Mouse (Mus musculus) lung, adult 2 months (tissue): ENCODE data around the gene Guk1. TPM values are rescaled to one million over a fixed set of nuclear protein-coding genes. Genes with fewer than 3 reads are reported as not detected.

Source experiments
- DNase-seq: peaks from one replicate; pipeline ENCODE4 v3.0.0; 2022
- H3K4me1 ChIP-seq: fragments of 200-500 bp; 2 replicates; pipeline ENCODE4 v1.6.1; 2011; ENCODE audit warnings: low read length; ENCODE audit not compliant: control insufficient read depth, insufficient read depth
- H3K4me3 ChIP-seq: fragments of 200-500 bp; replicated peaks from 2 replicates; pipeline ENCODE3; 2011; ENCODE audit warnings: low read depth, mild to moderate bottlenecking, control low read depth, low read length; ENCODE audit errors: extremely low read depth
- CTCF ChIP-seq: fragments of 200-500 bp; IDR thresholded peaks from 2 replicates; pipeline ENCODE4 v1.5.1; 2011; ENCODE audit warnings: mild to moderate bottlenecking, low read length, control low read depth; ENCODE audit not compliant: insufficient read depth
- POLR2A ChIP-seq: fragments of 200-500 bp; IDR thresholded peaks from 2 replicates; pipeline ENCODE4 v1.6.1; 2011; ENCODE audit warnings: low read depth, mild to moderate bottlenecking, control low read depth, low read length, borderline replicate concordance; ENCODE audit errors: extremely low read depth
- WGBS: fragments of 180-500 bp; shearing (Covaris S2); methylation state at CpG from one replicate; pipeline ENCODE4 v1.1.7; 2018; 5-methylcytosine and 5-hydroxymethylcytosine counted together
- polyA plus RNA-seq: library from polyadenylated mRNA; depleted of rRNA; stranded (reverse); fragments of >200 nt; gene quantifications from 2 replicates; pipeline ENCODE4 v1.2.3, GENCODE M21; 2012; rRNA removed

Gene Guk1
- 100 and 126 TPM in 2 replicates for polyA plus RNA-seq

GRCm38 (mm10) chr11:59192059-59192386 lies at the start of gene Guk1:
Gene Guk1 (minus strand): TSS chr11:59192212.
- TF ChIP-seq CTCF, result no peak
- TF ChIP-seq POLR2A, result no peak
- no peak for DNase-seq
- 4% methylated on average over 16 of the region's 16 CpGs for WGBS
- peaks cover 8% of the 10 kb centered on the region for H3K4me1 ChIP-seq
- H3K4me3 ChIP-seq, result peak within 1 kb of the TSS; percentile 87

GRCm38 (mm10) chr11:59239796-59240195 lies 47.8 kb upstream of the Guk1 start:
- 77% methylated on average over 4 of the region's 4 CpGs for WGBS

GRCm38 (mm10) chr11:59239428-59239785 lies 47.4 kb upstream of the Guk1 start:
- TF ChIP-seq POLR2A (no peak), CTCF (no peak)

More at GRCm38 (mm10) chr11:59239796-59240195, 47.8 kb upstream of the Guk1 start:
- peaks cover 3% of the 10 kb centered on the region for H3K4me1 ChIP-seq
- DNase-seq, result no peak
- no peak overlapping the region for H3K4me3 ChIP-seq
- no peak for TF ChIP-seq CTCF
- TF ChIP-seq POLR2A, result no peak

GRCm38 (mm10) chr11:59238525-59239427 lies 46.8 kb upstream of the Guk1 start:
- H3K4me3 ChIP-seq, result no peak overlapping the region
- TF ChIP-seq POLR2A (no peak), CTCF (peak; percentile 47)
- DNase-seq, result peak; percentile 78
- H3K4me1 ChIP-seq, result peaks cover 3% of the 10 kb centered on the region
- 7% methylated on average over 15 of the region's 15 CpGs for WGBS

More at GRCm38 (mm10) chr11:59239428-59239785, 47.4 kb upstream of the Guk1 start:
- 61% methylated on average over 4 of the region's 4 CpGs for WGBS
- H3K4me1 ChIP-seq, result peaks cover 3% of the 10 kb centered on the region
- no peak overlapping the region for H3K4me3 ChIP-seq
- no peak for DNase-seq

- TF ChIP-seq POLR2A, result no peak
- no peak for TF ChIP-seq CTCF
- Histone ChIP-seq H3K4me1 (peaks cover 4% of the 10 kb centered on the region; the same call in 1 of the 2 replicates), H3K4me3 (no peak overlapping the region)
- 62% methylated on average over 2 of the region's 2 CpGs for WGBS
- no peak for DNase-seq
These were observed 40.8 kb upstream of the Guk1 start for GRCm38 (mm10) chr11:59232797-59233196.

- no peak overlapping the region for H3K4me3 ChIP-seq
- peak; percentile 76 for DNase-seq
- WGBS, result 12% methylated on average over 7 of the region's 7 CpGs
- peak; percentile 84 for TF ChIP-seq CTCF
- TF ChIP-seq POLR2A, result no peak
- peaks cover 15% of the 10 kb centered on the region for H3K4me1 ChIP-seq
These were observed 38.2 kb upstream of the Guk1 start for GRCm38 (mm10) chr11:59230144-59230760.

GRCm38 (mm10) chr11:59228122-59228953 lies 36.3 kb upstream of the Guk1 start, which contains the start of gene Arf1:
Gene Arf1 (minus strand): TSS chr11:59228270.
- 0 out of 2 replicates have a peak, but pooled peaks have one; percentile 4 for TF ChIP-seq CTCF
- peak; percentile 78 for TF ChIP-seq POLR2A
- H3K4me3 ChIP-seq, result peak within 1 kb of the TSS; percentile 86
- H3K4me1 ChIP-seq, result peaks cover 31% of the 10 kb centered on the region
- 5% methylated on average over 59 of the region's 59 CpGs for WGBS
- peak; percentile 97 for DNase-seq

- under 1% methylated on average over 45 of the region's 51 CpGs for WGBS
- Histone ChIP-seq H3K4me3 (peak overlapping the region; percentile 86), H3K4me1 (peaks cover 34% of the 10 kb centered on the region)
- TF ChIP-seq POLR2A, result no peak
- no peak for TF ChIP-seq CTCF
- DNase-seq, result no peak
These were observed 35.7 kb upstream of the Guk1 start for GRCm38 (mm10) chr11:59227604-59228121.
